Mouse (Mus musculus): Measurements from ENCODE around the gene Kl. TPM values are rescaled to one million over a fixed set of nuclear protein-coding genes. Genes with fewer than 3 reads are reported as not detected.

Kl gene
- polyA plus RNA-seq, 2 experiments = 0.28 to 0.45 TPM

- Histone ChIP-seq H3K27ac (replicated peaks; ENCODE audit: low read depth, low read length) (no peak overlapping the region), H3K9ac (ENCODE audit: low read depth, low read length, severe bottlenecking) (no peak overlapping the region), H3K27me3 (ENCODE audit: control insufficient read depth, insufficient read depth, low read length) (peaks cover 35% of the 10 kb centered on the region), H3K4me2 (replicated peaks; ENCODE audit: low read depth, low read length, severe bottlenecking) (no peak overlapping the region), H3K9me3 (ENCODE audit: control insufficient read depth, low read length) (no peaks in the 10 kb centered on the region), H3K36me3 (ENCODE audit: control insufficient read depth, insufficient read depth, low read length) (no peaks in the 10 kb centered on the region), H3K4me1 (ENCODE audit: control insufficient read depth, insufficient read depth, low read length) (no peaks in the 10 kb centered on the region), H3K4me3 (replicated peaks; ENCODE audit: low read length) (no peak overlapping the region)
- DNase-seq (ENCODE audit: low spot score) = no peak
- no peak for TF ChIP-seq POLR2A (IDR thresholded peaks at IDR 0.05; ENCODE audit: borderline replicate concordance, extremely low read depth, insufficient read depth, insufficient read length)
- no peak for ATAC-seq (ENCODE audit: low FRiP score, low read depth)
- WGBS = 90% methylated on average over 7 of the region's 7 CpGs
Observed at GRCm38 (mm10) chr5:150951325-150951724, 1.1 kb upstream of the Kl start.

DNA sequence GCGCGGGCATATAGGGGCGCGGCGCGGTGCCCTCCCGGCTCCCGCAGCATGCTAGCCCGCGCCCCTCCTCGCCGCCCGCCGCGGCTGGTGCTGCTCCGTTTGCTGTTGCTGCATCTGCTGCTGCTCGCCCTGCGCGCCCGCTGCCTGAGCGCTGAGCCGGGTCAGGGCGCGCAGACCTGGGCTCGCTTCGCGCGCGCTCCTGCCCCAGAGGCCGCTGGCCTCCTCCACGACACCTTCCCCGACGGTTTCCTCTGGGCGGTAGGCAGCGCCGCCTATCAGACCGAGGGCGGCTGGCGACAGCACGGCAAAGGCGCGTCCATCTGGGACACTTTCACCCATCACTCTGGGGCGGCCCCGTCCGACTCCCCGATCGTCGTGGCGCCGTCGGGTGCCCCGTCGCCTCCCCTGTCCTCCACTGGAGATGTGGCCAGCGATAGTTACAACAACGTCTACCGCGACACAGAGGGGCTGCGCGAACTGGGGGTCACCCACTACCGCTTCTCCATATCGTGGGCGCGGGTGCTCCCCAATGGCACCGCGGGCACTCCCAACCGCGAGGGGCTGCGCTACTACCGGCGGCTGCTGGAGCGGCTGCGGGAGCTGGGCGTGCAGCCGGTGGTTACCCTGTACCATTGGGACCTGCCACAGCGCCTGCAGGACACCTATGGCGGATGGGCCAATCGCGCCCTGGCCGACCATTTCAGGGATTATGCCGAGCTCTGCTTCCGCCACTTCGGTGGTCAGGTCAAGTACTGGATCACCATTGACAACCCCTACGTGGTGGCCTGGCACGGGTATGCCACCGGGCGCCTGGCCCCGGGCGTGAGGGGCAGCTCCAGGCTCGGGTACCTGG lies 488 bp downstream of the Kl start:
- no peak for TF ChIP-seq POLR2A (IDR thresholded peaks at IDR 0.05; ENCODE audit: borderline replicate concordance, extremely low read depth, insufficient read depth, insufficient read length)
- Histone ChIP-seq H3K27me3 (ENCODE audit: control insufficient read depth, insufficient read depth, low read length) (peaks cover 35% of the 10 kb centered on the region), H3K4me2 (replicated peaks; ENCODE audit: low read depth, low read length, severe bottlenecking) (peak overlapping the region; percentile 86), H3K27ac (replicated peaks; ENCODE audit: low read depth, low read length) (no peak overlapping the region), H3K9me3 (ENCODE audit: control insufficient read depth, low read length) (no peaks in the 10 kb centered on the region), H3K4me3 (replicated peaks; ENCODE audit: low read length) (peak overlapping the region; percentile 46), H3K4me1 (ENCODE audit: control insufficient read depth, insufficient read depth, low read length) (no peaks in the 10 kb centered on the region), H3K36me3 (ENCODE audit: control insufficient read depth, insufficient read depth, low read length) (no peaks in the 10 kb centered on the region), H3K9ac (ENCODE audit: low read depth, low read length, severe bottlenecking) (peak overlapping the region; percentile 49)
- 3% methylated on average over 68 of the region's 89 CpGs for WGBS
- DNase-seq (ENCODE audit: low spot score) (no peak), ATAC-seq (ENCODE audit: low FRiP score, low read depth) (0 out of 2 replicates have a peak, but pooled peaks have one; percentile 26)

DNA sequence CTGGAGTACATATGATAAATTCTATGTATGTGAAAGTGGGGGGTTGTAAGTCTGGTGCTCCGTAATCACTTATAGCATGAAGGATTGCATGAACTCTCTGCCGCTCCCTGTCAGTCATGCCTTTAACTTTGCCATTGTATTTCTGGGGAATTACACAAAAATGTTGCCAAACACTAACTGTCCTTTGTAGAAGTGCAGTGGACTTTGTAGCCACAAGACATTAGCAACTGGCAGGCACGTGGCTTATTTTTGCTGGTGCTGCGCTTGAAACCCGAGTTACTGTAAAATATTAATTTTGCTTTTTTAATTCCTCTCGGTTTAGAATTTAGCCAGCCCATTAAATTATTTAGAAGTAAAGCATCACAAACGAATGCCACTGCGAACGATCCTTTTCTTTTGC lies 2.4 kb downstream of the Kl start:
- H3K4me3 ChIP-seq (replicated peaks; ENCODE audit: low read length) = no peak overlapping the region
- no peaks in the 10 kb centered on the region for H3K4me1 ChIP-seq (ENCODE audit: control insufficient read depth, insufficient read depth, low read length)
- H3K9ac ChIP-seq (ENCODE audit: low read depth, low read length, severe bottlenecking) = no peak overlapping the region
- no peak for DNase-seq (ENCODE audit: low spot score)
- no peak overlapping the region for H3K4me2 ChIP-seq (replicated peaks; ENCODE audit: low read depth, low read length, severe bottlenecking)
- no peak for TF ChIP-seq POLR2A (IDR thresholded peaks at IDR 0.05; ENCODE audit: borderline replicate concordance, extremely low read depth, insufficient read depth, insufficient read length)
- ATAC-seq (ENCODE audit: low FRiP score, low read depth) = no peak
- no peaks in the 10 kb centered on the region for H3K9me3 ChIP-seq (ENCODE audit: control insufficient read depth, low read length)
- H3K27me3 ChIP-seq (ENCODE audit: control insufficient read depth, insufficient read depth, low read length) = peaks cover 35% of the 10 kb centered on the region
- H3K27ac ChIP-seq (replicated peaks; ENCODE audit: low read depth, low read length) = no peak overlapping the region
- no peaks in the 10 kb centered on the region for H3K36me3 ChIP-seq (ENCODE audit: control insufficient read depth, insufficient read depth, low read length)
- WGBS = 87% methylated on average over 9 of the region's 9 CpGs

DNA sequence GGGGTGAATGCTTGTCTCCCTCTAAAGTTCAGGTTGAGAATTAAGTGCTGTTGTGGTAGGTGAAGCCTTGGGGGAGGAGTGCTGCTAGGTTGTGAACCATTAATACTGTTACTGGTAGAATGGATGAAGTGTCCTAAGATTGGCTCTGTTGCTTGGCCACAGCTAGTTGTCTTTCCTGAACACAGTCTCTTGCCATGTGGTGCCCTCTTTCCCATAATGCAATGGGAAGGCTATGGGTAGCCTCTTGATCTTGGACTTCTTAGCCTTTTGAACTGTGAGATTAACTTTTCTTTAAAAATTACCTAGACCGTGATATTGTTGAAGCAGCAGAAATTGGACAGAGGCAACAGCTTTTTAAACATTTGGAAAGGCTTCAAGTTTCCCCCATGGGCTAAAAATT lies 7.5 kb downstream of the Kl start:
- no peak for TF ChIP-seq POLR2A (IDR thresholded peaks at IDR 0.05; ENCODE audit: borderline replicate concordance, extremely low read depth, insufficient read depth, insufficient read length)
- H3K27me3 ChIP-seq (ENCODE audit: control insufficient read depth, insufficient read depth, low read length) = no peaks in the 10 kb centered on the region
- DNase-seq (ENCODE audit: low spot score) (no peak), ATAC-seq (ENCODE audit: low FRiP score, low read depth) (no peak)
- no peaks in the 10 kb centered on the region for H3K4me1 ChIP-seq (ENCODE audit: control insufficient read depth, insufficient read depth, low read length)
- H3K9me3 ChIP-seq (ENCODE audit: control insufficient read depth, low read length) = no peaks in the 10 kb centered on the region
- no peak overlapping the region for H3K4me2 ChIP-seq (replicated peaks; ENCODE audit: low read depth, low read length, severe bottlenecking)
- H3K4me3 ChIP-seq (replicated peaks; ENCODE audit: low read length) = no peak overlapping the region
- H3K27ac ChIP-seq (replicated peaks; ENCODE audit: low read depth, low read length) = no peak overlapping the region
- no peak overlapping the region for H3K9ac ChIP-seq (ENCODE audit: low read depth, low read length, severe bottlenecking)
- H3K36me3 ChIP-seq (ENCODE audit: control insufficient read depth, insufficient read depth, low read length) = no peaks in the 10 kb centered on the region
- 88% methylated on average over 1 of the region's 1 CpGs for WGBS

DNA sequence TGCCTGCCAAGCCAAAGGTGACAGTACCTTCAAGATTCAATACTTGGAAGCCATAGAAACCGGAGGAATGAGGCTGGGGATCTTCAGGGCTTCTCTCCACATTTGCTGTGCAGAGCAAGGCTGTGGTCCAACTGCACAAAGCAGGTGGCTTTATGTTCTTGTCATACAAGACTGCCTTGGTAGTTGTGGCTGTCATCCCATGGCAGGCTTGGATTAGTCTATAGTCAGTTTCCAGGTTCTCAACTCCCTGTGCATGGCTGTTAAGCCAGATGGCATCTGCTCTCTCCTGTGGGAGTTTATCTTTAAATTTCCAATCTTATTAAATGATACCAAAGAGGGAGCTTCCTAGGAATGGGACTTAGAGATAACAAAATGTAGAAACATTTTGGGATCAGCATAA lies 9.2 kb downstream of the Kl start:
- 72% methylated on average over 1 of the region's 1 CpGs for WGBS
- Histone ChIP-seq H3K9me3 (ENCODE audit: control insufficient read depth, low read length) (no peaks in the 10 kb centered on the region), H3K4me2 (replicated peaks; ENCODE audit: low read depth, low read length, severe bottlenecking) (no peak overlapping the region), H3K4me3 (replicated peaks; ENCODE audit: low read length) (no peak overlapping the region), H3K27ac (replicated peaks; ENCODE audit: low read depth, low read length) (no peak overlapping the region), H3K4me1 (ENCODE audit: control insufficient read depth, insufficient read depth, low read length) (no peaks in the 10 kb centered on the region), H3K9ac (ENCODE audit: low read depth, low read length, severe bottlenecking) (no peak overlapping the region), H3K36me3 (ENCODE audit: control insufficient read depth, insufficient read depth, low read length) (no peaks in the 10 kb centered on the region), H3K27me3 (ENCODE audit: control insufficient read depth, insufficient read depth, low read length) (no peaks in the 10 kb centered on the region)
- no peak for TF ChIP-seq POLR2A (IDR thresholded peaks at IDR 0.05; ENCODE audit: borderline replicate concordance, extremely low read depth, insufficient read depth, insufficient read length)
- ATAC-seq (ENCODE audit: low FRiP score, low read depth) = no peak
- no peak for DNase-seq (ENCODE audit: low spot score)
